Mouse (Mus musculus): ENCODE data around the gene Ccdc189.
"Not testable (repeated sequence)": the region's sequence is repeated elsewhere in the genome, so short reads cannot be mapped to it uniquely, and the experiment has no call there.

Ccdc189 gene

DNA sequence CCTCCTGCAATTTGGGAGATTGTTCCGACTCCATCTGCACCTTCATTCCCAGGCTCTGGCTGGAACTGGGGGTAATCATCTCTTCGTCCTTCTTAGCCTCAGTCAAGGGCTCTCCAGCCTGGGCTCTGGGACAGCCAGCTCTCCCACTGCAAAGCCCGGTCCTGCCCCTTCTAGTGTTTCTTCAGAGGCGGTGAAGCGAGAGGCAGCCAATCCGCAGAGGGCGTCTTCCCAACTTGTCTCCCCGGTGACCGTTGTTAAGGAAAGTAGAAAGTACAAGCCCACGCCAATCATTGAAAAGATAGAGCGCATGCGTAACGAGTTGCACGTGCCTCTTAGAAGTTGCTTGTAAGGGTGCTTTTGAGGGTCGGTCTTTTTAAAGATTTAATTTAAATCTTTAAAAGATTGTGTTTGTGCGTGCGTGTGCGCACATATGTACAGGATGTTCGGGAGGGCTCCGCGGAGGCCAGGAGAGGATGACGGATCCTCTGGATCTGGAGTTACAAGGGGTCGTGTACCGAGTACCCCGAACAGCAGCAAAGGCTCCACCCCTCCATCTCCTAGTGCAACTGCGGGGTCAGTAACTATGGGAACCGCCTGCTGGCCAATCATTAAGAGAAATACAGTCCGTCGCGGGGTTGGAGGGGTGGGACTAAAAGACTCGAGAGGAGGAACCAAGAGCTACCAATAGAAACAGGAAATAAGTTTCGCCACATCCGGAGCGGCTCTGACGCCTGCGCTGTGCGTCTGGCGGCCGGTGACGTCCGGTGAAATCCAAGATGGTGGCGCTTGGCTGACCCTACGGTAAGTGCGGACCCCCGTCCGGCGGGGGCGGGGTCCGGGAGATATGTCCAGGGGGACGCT is at the start of gene Ccdc189, which contains the start of gene Rnf40:
Gene Ccdc189 (minus strand): TSS at position 585 of the 861 bp plus-strand sequence.
Gene Rnf40 (plus strand): TSS at position 757 of the 861 bp plus-strand sequence.
- peak; percentile 91 for ATAC-seq (ENCODE audit: insufficient number of reproducible peaks, low FRiP score, low TSS enrichment)

DNA sequence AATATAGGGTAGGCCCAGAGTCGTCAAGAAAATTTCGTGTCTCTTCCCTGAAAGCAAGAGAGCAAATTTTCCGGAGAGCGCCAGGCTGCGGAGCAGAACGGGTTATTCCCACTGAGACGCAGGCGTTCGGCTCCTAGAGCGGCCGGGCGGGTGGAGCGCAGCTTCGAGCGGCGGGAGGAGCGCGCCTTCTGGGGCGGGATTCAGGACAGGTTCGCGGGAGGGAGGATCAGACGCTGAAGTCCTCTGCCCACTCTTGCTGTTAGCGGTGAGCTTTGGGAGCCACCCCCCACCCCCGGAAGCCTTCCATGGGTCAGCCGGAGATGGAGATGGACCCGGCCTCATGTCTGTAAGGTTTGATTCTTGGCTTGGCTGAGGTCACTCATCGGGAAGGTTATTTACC is 48.6 kb upstream of the Ccdc189 start:
- peak; percentile 90; the same call in 1 of the 2 replicates for ATAC-seq (ENCODE audit: insufficient number of reproducible peaks, low FRiP score, low TSS enrichment)

GRCm38 (mm10) chr7:127631416-127631815 is 43.0 kb upstream of the Ccdc189 start:
- no peak for ATAC-seq (ENCODE audit: insufficient number of reproducible peaks, low FRiP score, low TSS enrichment)

DNA sequence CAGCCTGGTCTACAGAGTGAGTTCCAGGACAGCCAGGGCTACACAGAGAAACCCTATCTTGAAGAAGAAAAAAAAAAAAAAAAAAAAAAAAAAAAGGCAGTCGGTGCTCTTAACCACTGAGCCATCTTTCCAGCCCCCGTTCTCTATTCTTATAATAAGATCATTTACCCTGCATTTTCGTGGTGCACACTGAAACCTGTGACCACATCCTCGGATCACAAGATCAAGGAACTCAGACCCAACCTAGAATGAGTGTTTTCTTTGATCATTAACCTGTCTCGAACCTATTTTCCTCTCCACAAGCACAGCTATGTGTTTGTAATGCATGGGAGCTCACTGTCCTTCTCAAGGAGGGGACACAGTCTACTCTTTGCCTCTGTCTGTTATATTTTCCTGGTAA is 40.3 kb upstream of the Ccdc189 start:
- ATAC-seq (ENCODE audit: insufficient number of reproducible peaks, low FRiP score, low TSS enrichment), result no peak

- ATAC-seq (ENCODE audit: insufficient number of reproducible peaks, low FRiP score, low TSS enrichment), result no peak
Observed at GRCm38 (mm10) chr7:127626471-127626870, 38.1 kb upstream of the Ccdc189 start.

GRCm38 (mm10) chr7:127626039-127626438 is 37.6 kb upstream of the Ccdc189 start:
- no peak for ATAC-seq (ENCODE audit: insufficient number of reproducible peaks, low FRiP score, low TSS enrichment)

DNA sequence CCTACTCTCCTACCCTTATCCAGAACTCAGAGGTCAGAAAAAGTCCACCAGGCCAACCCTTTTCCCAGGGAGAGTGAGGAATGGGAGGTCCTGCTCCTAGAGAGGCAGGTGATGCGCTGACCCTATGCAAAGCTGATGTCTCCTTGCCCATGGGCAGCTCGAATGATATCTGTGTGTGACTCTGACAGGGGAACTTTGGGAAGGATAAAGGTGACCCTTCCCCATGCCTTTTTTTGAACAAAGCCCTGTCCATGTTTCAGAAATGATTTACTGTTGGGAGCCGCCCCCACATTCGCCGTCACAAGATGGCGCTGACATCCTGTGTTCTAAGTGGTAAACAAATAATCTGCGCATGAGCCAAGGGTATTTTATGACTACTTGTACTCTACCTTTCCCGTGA is 30.0 kb upstream of the Ccdc189 start:
- ATAC-seq (ENCODE audit: insufficient number of reproducible peaks, low FRiP score, low TSS enrichment), result not testable (repeated sequence)

GRCm38 (mm10) chr7:127617962-127618361 is 29.6 kb upstream of the Ccdc189 start:
- no peak for ATAC-seq (ENCODE audit: insufficient number of reproducible peaks, low FRiP score, low TSS enrichment)

DNA sequence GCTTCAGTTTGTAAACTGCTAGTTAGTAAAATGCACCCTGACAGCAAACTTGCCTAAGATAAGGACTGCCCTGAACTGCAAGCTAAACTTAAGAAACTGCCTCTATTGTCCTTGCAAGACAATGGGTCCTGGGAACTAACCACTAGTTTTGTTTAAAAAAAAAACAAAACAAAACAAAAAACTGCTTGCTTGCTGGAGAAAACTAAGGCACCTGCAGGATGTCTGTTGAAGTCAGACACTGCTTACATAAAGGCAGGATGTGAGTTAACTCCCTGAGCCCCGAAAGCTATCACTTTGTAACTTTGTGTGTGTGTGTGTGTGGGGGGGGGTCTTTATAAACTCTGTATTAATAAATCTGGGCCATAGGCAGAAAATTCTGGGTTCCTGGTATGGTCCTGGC is 28.5 kb upstream of the Ccdc189 start:
- ATAC-seq (ENCODE audit: insufficient number of reproducible peaks, low FRiP score, low TSS enrichment), result no peak

- no peak for ATAC-seq (ENCODE audit: insufficient number of reproducible peaks, low FRiP score, low TSS enrichment)
Observed at GRCm38 (mm10) chr7:127616336-127616735, 27.9 kb upstream of the Ccdc189 start.

- peak; percentile 81; the same call in 1 of the 2 replicates for ATAC-seq (ENCODE audit: insufficient number of reproducible peaks, low FRiP score, low TSS enrichment)
Observed at GRCm38 (mm10) chr7:127614891-127615843, 26.8 kb upstream of the Ccdc189 start, which contains the start of gene Zfp629. Gene Zfp629 (minus strand): TSS chr7:127615797.

GRCm38 (mm10) chr7:127614511-127614890 is 26.1 kb upstream of the Ccdc189 start:
- ATAC-seq (ENCODE audit: insufficient number of reproducible peaks, low FRiP score, low TSS enrichment), result no peak

DNA sequence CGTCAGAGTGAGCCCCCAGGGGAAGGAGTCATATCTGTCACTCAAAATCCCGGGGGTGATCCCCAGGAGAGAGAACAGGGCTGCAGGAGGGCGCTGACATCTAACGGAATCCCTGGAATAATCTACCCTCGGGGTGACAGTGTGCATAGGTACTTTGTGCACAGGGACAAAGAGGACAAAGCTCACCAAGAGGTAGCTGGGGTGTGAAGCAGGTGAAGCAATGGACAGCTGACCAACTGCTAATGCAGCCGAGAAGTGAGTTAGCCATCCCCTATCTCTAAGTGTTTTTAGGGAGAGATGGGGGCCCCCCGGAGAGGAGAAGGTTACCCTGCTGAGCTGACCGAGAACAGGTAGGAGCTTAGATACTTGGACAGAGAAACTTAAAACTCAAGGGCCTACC is 25.7 kb upstream of the Ccdc189 start:
- ATAC-seq (ENCODE audit: insufficient number of reproducible peaks, low FRiP score, low TSS enrichment), result no peak

DNA sequence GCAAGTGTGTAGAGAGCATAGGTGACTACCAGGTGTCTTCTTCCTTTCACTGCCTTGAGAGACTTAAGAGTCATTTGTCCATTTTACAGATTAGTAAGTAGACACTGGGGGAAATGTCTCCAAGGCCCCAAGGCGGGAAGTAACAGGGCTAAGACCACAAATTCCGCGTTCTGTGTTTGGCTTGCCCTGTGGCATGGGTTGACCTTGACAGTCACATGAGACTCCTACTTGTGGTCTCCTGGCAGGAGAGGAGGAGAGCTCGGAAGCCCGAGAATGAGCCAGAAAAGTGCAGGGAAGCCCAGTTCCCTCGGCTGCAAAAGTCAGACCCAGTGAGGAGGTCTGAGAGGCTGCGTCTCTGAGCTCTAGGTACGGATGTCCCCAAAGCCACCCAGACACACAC is 25.1 kb upstream of the Ccdc189 start:
- no peak for ATAC-seq (ENCODE audit: insufficient number of reproducible peaks, low FRiP score, low TSS enrichment)

- ATAC-seq (ENCODE audit: insufficient number of reproducible peaks, low FRiP score, low TSS enrichment), result no peak
Observed at GRCm38 (mm10) chr7:127611561-127611960, 23.2 kb upstream of the Ccdc189 start.

- no peak for ATAC-seq (ENCODE audit: insufficient number of reproducible peaks, low FRiP score, low TSS enrichment)
Observed at GRCm38 (mm10) chr7:127611011-127611410, 22.6 kb upstream of the Ccdc189 start.

- no peak for ATAC-seq (ENCODE audit: insufficient number of reproducible peaks, low FRiP score, low TSS enrichment)
Observed at GRCm38 (mm10) chr7:127607150-127607549, 18.8 kb upstream of the Ccdc189 start.

GRCm38 (mm10) chr7:127604256-127604655 is 15.9 kb upstream of the Ccdc189 start:
- ATAC-seq (ENCODE audit: insufficient number of reproducible peaks, low FRiP score, low TSS enrichment), result no peak

- no peak for ATAC-seq (ENCODE audit: insufficient number of reproducible peaks, low FRiP score, low TSS enrichment)
Observed at GRCm38 (mm10) chr7:127602903-127603302, 14.5 kb upstream of the Ccdc189 start.

DNA sequence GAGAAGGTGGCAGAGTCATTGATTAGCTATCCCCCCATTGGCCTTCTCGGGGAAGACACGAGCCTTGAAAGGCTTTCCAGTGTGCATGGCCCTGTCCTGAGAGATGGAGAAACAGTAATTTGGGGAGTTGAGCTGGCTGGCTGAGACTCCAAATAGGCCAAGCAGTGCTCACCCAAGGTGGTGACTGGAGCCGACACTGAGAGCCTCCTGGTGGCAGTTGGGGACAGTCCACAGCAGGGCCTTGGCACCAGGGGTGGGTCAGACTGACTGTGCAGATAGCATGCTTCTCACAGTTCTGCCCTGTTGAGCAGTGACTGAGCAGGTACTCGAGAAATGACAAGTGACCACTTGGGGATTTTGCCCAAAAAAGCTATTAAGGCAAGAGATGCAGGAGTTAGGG is 13.3 kb upstream of the Ccdc189 start:
- no peak for ATAC-seq (ENCODE audit: insufficient number of reproducible peaks, low FRiP score, low TSS enrichment)

- no peak for ATAC-seq (ENCODE audit: insufficient number of reproducible peaks, low FRiP score, low TSS enrichment)
Observed at GRCm38 (mm10) chr7:127600612-127601011, 12.2 kb upstream of the Ccdc189 start.

All from cerebellum, adult (tissue).